Mouse (Mus musculus) heart, adult 18-20 months (tissue): ENCODE results near the gene Ccdc85b. TPM values are rescaled to one million over a fixed set of nuclear protein-coding genes. Genes with fewer than 3 reads are reported as not detected.
A peak's percentile ranks its signal among the peaks of the same experiment; 100 is the strongest.

Experiments
- DNase-seq, 2 experiments: peaks; one replicate each; pipeline ENCODE4 v3.0.0; 2021 to 2022; ENCODE audit warnings: mixed read lengths in 1 of 2
- total RNA-seq, 2 experiments: library from RNA; stranded (reverse); gene quantifications; 2 replicates each; pipeline ENCODE4 v1.2.3; 2021

Gene Ccdc85b
- total RNA-seq, 2 experiments from 2014 or later: 6.0 to 6.7 TPM

DNA sequence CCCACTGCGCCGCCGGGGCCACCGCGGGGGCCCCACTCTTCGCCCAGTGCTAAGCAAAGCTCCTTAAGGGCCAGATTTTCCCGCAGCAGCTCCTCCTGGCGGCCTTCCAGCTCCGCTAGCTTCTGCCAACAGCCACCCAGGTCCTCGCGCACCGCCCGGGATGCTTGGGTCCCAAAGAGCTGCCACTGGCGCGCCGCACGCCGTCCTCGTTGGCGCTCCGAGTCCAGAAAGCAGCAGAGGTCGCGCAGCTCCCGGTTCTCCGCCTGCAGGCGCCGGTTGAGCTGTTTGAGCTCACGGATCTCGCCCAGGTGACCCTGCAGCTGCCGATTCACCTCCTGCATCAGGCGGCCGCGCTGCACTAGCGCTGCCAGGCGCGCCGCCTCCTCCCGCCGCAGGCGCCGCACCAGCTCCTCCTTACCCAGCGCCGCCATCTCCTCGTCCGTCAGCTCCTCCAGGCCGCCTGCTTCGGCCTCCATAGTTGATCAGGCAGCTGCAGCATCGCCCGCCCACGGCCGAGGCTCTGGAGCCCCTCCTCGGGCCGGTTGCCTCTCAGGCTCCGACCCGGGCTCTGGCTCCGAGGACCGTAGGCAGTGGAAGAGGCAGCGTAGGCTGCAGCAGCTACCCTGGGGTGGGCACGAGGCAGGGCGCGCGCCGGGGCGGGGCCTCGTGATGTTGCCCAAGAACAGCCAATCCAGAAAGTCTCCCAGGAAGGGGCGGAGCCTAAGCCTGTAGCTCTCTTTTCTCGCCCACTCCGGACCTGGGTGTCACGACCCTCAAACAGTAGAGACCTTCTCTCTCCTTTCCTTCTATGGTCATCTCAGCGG, 560 bp downstream of the Ccdc85b start:
- peak; percentile 97 for DNase-seq

DNA sequence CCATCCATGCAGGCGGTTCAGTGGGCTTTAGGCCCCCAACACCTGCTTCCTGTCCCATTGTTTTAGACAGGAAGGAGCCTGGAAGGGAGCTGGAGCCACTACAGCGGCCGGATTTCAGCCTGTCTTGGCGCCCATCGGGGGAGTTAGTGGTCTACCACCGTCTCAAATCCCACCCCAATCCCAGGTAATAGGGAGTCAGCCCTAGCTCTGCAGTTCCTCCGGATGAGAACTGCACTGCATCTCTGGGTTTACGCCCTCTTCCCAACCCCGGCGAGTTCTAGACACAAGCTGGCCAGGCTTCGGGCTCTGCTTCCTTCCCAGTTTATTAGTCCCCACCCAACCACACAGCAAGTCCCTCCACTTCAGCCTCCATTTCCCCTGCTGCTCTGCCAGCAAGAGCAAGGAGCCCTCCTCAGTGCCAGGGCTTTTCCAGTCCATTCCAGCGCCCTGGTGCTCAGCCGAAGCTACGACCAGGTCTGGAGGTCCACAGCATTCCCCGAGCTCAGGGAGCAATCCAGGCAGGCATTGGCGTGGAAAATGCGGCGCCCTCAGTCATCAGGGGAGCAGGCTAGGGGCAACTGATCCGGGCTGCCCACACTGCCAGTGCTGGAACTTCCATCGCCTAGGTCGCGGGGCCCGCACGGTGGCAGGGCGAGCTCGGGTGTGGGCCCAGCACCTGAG, 1.3 kb downstream of the Ccdc85b start:
- DNase-seq: peak; percentile 69 to 76

DNA sequence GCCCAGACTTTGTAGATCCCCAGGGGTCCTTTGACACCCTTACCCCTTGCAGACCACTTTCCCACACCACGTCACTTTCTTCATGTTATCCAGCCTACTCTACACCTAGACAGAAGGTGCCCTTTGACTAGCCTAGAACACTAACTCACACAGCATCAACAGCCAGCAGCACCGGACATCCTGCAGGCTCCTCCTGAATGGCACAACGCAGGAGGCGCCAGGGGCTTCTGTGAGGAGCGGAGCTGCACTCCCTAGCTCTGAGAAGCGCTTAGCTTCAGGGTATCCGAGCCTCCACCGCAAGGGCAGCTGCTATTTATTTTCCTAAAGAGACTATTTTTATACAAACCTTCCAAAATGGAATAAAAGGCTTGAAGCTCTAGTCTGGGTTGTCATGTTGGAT, 2.1 kb downstream of the Ccdc85b start:
- DNase-seq: peak in 1 of 2 experiments; percentile 33

DNA sequence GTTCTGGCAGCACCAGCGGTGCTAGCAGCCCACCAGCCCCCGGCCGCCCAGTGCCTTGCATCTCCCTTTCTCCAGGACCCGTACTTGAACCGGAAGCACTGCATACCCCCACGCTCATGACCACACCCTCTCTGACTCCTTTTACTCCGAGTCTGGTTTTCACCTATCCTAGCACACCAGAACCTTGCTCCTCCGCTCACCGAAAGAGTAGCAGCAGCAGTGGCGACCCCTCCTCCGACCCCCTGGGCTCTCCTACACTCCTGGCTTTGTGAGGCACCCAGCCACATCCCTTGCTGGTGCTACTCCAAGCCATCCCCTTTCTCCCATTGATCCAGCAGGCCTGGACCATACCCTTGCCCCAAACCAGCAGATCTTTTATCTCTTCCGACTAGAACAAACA, 2.7 kb downstream of the Ccdc85b start:
- no peak for DNase-seq

DNA sequence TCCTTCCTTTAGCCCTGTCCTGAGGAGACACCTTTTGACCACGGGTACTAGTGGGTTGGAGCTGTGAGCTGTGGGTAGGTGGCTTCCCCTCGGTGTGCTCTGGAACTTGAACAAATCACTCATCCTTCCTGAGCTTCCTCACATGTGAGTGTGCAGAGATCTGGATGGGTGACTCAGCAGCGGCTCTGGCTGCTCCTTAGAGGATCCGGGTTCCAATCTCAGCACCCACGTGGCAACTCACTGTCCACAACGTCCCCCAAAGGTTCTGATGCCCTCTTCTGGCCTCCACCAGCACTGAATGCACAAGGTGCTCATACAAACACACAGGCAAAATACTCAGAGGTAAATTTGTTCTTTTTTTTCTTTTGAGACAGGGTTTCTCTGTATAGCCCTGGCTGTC, 5.9 kb downstream of the Ccdc85b start:
- no peak for DNase-seq

DNA sequence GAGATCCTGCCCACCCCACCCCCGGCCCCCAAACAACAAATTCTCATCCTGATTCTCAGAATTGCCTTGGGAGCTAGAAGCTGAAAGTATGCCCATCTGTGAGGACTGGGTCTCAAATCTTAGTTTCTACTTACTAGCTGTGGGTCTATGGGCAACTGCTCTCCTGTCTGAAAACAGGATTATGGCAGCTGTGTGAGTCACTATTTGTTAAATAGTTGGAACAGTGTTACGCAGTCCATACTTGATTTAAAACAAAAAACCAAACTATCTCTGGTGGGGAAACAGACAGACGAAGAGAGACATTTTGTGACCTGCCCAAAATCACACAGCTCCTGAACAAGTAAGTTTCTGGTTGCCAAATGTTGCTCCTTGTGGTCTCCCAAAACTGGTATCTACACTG, 8.0 kb downstream of the Ccdc85b start:
- no peak for DNase-seq

DNA sequence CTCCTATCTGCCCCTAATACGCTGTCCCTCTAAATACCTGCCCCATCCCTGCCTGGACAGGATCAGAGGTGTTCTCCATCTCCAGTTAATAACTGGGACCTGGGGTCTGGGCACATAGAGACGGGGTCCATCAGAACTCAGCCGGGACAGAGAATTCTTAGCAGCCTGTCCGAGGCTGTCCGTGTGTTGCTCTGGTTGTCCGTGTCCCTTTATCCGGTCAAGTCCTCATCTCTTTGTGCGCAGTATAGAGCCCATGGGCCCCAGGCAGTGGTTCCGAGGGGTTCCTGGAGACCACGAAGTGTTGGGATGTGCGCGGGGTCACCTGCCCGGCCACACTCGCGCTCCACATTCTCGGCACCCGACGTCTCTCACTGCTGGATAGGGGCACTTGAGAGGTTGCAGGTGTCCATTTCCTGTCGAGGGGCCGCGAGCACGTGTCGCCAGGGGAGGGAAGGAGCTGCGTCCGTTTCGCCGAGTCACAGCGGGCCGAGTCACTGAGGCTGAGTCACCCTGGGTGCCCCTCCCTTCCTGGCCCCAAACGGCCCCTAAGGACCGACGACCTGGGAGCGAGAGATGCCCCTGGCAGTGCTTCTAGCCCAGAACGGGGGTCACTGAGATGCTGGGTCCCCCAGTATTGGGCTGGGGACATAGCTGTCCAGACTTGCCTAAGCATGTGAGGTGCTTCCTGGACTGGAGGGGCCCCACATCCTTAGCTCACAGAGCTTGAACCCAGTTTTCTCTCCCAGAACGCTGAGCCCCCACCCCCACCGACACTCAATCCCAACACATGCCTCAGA, 9.1 kb downstream of the Ccdc85b start:
- peak in 1 of 2 experiments; percentile 36 for DNase-seq

DNA sequence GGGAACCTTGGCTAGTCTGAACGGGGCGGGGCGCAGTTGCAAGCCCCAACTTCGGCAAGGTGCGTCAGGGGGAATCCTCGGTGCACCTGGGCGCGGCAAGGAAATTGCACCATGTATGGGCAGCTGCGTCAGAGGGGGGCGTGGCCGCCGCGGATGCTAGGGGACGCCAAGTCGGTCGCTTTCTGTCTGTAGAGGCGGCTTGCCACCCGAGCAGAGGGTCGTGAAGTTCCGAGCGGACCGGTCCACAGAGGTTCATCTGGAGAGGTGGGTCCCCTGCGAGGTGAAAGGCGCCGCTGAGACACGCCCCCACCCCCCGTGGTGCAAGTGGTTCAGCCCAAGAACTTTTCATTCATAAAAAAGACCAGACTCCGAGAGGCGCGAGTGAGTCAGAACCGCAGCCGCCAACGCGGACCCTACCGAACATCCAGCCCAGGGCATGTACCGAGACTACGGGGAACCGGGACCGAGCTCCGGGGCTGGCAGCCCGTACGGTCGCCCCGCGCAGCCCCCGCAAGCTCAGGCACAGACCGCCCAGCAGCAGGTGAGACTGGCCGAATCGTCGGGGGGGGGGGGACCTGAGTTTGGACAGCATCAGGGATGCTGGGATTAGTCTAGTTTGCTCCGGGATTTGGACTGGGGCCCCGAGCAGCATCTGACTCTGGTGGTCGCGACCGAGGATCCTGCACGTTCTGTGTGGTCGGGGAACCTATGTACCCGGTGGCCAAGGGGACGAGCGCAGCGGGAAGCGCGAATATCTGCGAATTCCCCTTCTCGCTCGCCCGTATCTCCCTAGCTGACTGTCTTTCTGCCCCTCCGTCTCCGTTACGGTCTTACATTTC, 10.0 kb downstream of the Ccdc85b start, which contains the start of gene Fosl1:
Gene Fosl1 (plus strand): TSS at position 33 of the 839 bp plus-strand sequence.
- peak; percentile 69 to 82 for DNase-seq

DNA sequence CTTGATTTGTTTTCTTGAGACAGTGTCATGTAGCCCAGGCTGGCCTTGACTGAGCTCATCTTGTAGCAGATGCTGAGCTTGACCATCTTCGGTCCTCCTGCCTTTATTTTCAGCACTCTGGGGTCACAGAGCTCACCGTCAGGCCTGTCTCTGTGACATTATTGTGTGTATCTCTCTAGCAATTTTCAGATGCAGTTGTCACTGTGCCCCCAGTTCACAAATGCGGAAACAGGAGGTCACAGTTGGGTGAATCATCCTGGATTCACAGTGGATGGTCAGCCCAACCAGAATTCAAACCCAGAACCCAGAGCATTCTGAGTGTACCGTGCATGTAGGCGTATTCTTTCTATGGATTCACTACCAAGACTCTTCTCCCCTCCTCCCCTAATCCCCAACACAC, 11.9 kb downstream of the Ccdc85b start:
- DNase-seq: no peak

DNA sequence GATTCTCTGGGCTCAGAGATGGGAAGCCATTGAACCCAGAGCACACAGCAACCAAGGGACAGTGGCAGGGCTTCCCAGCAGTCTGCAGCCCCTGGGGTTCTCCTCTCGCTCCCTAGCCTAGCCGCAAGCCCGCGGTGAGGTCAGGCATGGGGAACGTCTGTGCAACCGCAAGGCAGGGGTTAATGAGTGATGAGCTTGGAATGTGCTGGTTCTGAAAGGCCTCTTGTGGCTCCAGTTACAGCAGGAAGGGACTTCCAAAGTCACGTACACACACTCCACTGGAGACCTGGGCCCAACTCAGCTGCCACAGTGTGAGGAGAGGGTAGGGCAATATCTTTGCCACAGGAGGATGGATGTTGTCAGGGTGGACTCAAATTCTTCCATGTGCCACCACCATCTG, 12.7 kb downstream of the Ccdc85b start:
- no peak for DNase-seq

DNA sequence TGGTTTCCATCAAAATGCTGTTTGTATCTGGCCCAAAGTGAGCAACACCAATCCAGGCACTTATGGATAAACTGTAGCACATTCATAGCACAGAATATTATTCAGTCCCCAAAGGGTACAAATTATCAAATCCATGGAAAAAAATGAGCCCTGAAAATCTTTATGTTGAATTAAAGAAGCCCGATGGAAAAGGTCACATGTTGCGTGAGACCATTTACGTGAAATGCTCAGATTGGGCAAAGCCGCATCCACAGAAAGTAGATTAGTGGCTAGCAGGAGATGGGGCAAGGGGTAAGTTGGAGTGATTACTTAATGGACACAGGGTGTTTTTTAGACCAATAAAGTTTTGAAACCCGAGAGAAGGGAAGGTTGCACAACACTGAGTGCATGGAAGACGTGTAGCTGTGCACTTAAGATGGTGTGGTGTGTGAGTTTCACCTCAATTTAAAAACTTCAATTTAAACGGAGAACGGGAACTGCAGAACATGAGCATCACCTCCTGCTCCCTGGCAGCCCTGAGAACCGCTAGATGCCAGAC, 13.3 kb downstream of the Ccdc85b start:
- DNase-seq: no peak

DNA sequence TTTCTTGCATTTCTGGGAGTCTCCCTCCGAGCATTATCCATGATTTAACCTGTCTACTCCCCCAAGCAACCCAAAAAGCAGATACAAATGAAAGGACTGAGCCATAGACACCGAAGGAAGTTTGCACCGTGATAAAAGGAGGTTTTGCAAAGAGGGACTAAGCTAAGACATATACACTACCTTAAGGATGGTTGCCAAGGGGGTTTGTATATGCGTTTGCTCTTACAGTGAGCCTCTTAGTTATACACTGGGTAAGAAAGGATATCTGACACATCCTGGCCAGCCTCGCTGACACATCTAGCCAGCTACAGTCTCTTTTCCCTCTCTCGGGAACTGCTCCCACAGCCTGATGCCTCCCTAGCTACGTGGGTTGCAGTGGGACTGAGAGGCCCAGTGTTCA, 23.7 kb downstream of the Ccdc85b start:
- DNase-seq: no peak

DNA sequence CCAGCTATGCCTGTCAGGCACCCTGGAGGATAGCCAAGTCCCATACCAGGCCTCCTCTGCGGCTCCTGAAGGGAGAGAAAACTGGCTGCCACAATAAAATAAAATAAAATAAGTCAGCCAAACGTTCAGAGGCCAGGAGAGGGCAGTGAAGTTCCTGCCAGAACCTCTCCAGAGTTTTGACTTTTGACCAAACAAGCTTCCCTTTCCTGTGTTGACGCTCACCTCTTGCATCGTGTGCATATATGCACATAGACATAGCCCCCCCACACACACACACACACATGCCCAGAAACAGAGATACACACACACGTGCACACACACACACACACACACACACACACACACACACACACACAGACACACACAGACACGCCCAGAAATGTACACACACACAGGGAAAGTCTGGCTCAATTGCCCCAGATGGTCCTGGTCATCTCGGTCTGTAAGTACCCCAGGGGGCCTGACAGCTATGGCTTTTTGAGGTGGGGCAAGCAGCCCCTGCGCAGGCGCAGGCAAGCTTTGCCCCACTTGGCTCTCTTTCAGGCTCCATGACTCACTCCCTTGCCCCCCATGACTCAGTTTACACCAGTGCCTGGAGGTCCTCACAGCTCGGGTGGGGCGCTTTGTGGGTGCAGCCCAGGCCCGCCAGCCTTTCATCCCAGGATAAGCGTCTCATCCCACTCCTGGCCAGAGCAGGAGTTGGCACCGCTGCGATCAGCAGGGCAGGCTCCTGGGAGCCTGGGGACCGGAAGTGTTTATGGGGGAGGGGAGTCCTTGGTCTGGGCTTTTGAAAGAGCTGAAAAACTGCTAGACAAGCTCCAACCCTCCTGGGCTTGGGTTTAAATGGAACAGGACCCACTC, 24.5 kb downstream of the Ccdc85b start:
- peak; percentile 74 for DNase-seq

DNA sequence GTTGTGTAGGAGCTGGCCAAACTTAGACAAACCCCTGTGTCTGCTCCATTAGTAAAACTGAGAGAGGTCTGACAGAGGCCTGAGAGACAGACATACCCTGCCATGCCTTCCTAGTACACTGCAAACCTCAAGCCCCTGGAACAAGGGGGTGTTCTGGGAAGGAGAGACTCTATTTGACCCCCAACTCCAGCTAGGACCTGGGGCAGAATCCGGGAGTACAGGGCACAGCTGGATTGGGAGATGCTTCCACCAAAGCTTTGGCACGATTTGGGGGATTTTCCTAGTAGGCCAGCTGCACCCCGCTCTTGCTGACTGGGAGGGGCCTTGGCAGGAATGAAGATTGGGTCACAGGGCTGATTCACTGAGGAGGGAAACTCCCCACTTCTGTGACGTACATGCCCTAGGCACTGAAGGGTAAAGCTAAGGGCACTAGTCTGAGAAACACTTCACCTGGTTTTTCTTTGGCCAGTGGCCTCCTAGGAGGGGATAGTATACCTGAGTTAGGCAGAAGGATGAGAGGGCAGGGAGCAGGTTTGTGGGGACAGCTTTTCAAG, 25.7 kb downstream of the Ccdc85b start:
- peak; percentile 57 to 70 for DNase-seq

DNA sequence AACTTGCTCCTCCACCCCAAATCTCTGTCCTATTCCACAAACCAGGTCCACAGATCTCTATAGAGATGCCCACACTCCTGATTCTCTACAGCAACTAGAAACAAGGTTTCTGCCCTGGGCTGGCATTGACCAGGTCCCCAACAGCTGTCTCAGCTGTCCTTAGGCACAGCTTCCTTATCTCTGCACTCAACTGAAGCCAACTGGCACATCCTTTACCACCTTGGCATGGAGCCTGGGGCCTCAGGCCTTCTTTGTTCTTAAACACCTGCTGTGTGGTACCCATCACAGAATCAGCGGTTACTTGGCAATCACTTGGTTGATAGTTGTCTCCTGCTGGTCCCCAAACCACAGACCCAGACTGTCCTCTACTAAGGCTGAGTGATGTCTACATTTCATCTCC, 27.3 kb downstream of the Ccdc85b start:
- no peak for DNase-seq

DNA sequence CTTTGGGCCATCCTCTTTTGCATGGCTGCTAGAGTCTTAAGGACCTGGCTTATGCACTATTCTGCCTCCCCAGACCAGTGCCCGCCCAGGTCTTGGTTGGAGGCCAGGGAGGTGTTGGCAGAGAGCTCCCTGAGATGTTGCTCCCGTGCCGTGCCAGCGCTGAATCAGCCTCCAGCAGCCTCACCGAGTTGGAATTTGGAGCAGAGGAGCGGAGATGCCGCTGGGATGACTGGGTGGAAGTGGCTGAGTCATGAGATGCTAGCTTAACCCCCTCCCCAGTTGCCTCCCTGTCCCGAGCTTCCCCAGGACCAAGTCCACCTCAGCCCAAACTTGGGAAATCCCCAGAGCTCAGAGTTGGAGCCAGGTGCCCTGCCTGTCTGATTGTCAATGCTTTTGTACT, 27.9 kb downstream of the Ccdc85b start:
- peak in 1 of 2 experiments; percentile 70 for DNase-seq

DNA sequence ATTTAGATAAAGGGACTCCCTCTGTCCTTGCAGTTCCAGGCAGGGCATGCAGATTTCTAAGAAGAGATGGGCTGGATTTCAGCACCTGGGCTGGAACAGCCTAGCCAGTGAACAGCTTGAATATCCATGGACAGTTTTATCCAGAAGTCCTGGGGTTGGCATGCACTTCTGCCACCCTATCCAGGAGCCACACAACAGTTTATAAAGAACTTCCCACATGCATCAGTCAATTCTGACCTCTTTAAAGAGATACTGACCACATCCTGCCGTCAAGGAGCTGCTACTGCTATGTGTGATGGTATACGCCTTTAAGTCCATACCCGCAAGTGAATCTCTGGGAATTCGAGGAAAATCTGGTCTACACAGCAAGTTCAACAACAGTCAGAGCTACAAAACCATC, 28.5 kb downstream of the Ccdc85b start:
- no peak for DNase-seq

DNA sequence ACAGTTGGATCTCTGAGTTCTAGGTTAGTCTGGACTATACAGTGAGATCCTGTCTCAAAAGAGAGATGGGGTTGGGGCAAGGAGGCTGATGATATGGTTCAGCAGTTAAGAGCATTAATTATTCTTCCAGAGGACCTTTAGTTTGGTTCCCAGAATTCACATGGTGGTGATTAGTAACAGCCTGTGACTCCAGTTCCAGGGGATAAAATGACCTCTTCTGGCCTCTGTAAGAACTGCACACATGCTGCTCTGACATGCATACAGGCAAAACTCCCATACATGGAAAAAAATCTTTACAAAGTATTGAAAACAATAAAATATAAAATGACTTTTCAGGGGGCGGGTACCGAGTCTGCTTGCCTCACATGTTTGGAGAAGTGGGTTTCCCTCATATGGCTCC, 29.6 kb downstream of the Ccdc85b start:
- DNase-seq: peak in 1 of 2 experiments; percentile 52

DNA sequence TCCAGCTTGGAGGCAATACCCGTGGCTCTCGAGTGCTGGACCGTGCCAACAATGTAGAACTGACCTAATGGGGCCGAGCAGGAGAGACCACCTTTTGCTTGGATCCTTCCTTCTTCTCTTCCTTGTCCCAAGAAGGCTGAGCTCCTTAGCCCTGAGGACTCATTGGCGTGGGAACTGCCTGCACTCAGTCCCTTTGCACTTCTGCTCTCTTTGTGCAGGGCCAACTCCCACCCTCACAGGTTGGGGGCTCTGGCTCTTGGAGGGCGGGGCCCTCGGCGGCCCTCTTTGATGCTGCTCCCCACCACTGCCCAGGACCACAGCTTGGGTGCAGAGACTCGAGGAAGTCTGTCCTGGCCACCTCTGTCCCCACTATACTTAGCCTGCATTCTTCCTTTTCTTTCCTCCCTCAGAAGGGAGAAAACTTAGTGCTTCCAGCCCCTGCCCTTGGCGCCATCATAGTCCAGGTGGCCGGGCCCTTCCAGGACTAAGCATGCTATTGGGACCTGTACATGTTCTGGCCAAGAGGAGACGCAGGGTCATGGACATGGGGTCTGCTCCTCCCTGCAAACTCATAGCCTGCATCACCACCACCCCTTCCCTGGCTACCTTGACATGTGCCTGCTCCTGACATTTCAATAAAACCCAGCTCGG, 30.9 kb downstream of the Ccdc85b start:
- DNase-seq: no peak
